Mouse (Mus musculus) left cerebral cortex, postnatal 36 days (tissue): ENCODE results near the gene Kcnj15. TPM values are rescaled to one million over a fixed set of nuclear protein-coding genes. Genes with fewer than 3 reads are reported as not detected.
A peak's percentile ranks its signal among the peaks of the same experiment; 100 is the strongest.

Experiments used
- DNase-seq, 2 experiments: peaks; one replicate each; pipeline ENCODE4 v3.0.0; 2021 to 2022; ENCODE audit warnings: low spot score in 2 of 2, mixed read lengths in 1 of 2
- intact Hi-C: fragments of 180-260 bp; cut with DNase I; formaldehyde crosslinking; loops from one replicate; pipeline ENCODE4 v1.15.1; 2025
- total RNA-seq, 2 experiments: library from RNA; stranded (reverse); gene quantifications; 2 replicates each; pipeline ENCODE4 v1.2.3; 2021

The Kcnj15 gene
- total RNA-seq, result under 1 TPM in 1 of 2 experiments, not detected in 1; 0.07 TPM

GRCm38 (mm10) chr16:95257266-95257894 is at the start of gene Kcnj15:
Gene Kcnj15 (plus strand): TSS chr16:95257558.
- intact Hi-C loops, result no loop called here
- no peak for DNase-seq

DNA sequence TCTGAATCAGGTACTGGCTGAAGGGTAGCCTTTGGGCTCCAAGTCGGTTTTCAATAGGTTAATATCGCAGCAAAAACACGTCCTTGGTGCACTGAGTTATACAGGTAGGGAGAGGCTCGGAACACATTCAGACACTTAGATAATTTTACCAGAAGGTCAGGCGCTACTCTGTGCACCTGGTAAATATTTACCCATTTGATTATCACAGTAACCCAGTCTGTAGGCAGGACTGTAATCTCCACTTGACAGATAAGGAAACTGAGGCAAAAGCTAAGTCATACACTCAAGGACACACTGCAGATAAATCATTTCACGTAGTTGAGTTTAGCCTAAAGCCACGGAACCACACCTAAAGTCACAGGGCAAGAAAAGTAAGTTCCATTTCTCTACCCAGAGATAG is 49.1 kb upstream of the Kcnj15 start:
- intact Hi-C loops, result no loop called here
- DNase-seq, result no peak

DNA sequence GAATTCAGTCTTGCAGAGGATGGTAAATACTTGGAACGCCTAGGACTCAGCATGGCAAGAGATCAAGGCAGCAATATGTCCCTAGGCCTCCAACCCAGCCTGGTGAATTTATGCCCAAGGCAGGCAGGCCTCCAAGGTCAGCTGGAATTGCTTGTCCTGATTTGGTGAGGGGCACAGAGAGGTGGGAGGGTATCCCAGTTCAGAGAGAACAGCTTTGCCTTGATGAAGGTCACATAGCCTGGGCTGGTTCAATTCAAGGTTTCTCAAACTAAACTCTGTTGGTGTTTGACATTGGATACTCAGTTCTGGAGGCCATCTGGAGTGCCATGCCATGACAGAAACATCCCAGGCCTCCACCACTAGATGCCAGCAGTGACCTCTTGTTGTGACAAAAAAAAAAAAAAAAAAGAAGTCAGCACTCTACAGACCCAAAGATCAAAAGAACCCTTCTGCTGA is 48.3 kb upstream of the Kcnj15 start:
- intact Hi-C loops, result no loop called here

GRCm38 (mm10) chr16:95214251-95215197 is 42.8 kb upstream of the Kcnj15 start:
- intact Hi-C loops, result no loop called here
- DNase-seq, result no peak

More for the DNA sequence above, 48.3 kb upstream of the Kcnj15 start:
- no peak for DNase-seq

DNA sequence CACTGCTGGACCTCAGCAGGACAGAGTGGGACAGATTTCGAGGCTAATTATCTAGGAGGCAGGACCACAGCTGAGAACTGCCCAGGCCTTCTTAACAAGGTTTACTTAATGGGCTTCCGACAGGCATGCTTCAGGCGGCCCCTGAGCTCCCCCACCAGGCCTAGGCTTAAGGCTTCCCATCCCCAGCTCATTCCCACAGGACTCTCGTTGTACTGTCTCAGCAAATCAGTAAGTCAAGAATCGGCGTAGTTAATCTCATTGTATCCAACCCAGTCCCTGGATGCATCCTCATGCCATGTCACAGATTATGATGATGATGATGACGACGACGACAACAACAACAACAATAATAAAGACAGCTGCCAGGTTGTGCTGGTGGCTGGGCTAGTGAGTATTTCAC is 41.6 kb upstream of the Kcnj15 start:
- no peak for DNase-seq
- intact Hi-C loops, result no loop called here

- intact Hi-C loops, result no loop called here
- no peak for DNase-seq
These were observed 41.0 kb upstream of the Kcnj15 start for GRCm38 (mm10) chr16:95216346-95216745.

DNA sequence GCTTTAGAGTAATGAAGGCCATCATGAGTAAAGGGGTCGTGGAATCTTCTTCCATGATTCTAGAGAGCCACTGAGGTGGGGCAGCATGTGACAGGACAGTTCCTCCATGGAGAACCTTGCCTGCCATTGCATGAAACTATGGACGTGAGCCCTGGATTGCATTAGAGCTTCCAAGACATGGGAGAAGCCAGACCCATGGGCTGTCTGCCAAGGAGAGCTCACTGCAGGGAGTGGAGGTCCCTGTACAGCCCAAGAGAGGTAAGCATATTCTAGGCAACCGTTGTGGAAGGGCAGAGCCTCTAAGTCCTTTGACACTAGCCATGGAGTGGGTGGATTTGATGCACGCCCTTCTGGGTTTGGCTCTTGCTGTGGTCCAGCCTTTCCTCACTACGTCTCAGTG is 40.5 kb upstream of the Kcnj15 start:
- DNase-seq, result no peak
- intact Hi-C loops, result no loop called here

DNA sequence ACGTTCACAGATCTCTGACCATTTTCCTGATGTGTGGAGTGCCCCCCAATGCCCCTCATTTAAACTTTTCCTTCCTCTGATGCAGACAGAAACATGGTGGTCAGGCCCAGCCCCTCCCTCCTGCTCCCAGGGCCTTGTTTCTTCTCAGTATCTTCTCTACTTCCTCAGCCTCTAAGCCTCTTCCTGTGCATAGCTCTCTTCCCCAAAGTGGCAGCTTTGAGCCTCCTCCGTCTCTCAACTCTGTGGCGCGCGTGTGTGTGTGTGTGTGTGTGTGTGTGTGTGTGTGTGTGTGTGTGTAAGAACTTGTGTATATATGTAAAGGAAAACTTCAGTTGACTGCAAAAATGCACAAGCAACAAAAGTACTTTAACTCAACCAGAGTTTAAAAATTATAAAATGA is 38.6 kb upstream of the Kcnj15 start:
- no peak for DNase-seq
- intact Hi-C loops, result no loop called here

DNA sequence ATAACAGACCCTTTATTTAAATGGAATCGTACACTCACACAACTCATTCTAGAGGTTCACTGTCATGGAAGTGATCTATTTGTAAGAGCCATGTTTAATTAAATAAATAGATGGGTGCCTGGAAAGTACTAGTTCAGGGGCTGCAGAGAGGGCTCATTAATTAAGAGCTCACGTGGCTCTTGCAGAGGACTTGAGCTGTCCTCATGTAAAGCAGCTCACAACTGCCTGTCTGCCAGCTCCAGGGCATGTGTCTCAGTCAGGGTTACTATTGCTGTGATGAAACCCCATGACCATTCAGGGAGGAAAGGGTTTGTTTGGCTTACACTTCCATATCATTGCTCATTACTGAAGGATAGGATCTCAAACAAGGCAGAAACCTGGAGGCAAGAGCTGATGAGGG is 37.9 kb upstream of the Kcnj15 start:
- intact Hi-C loops, result no loop called here
- DNase-seq, result no peak

DNA sequence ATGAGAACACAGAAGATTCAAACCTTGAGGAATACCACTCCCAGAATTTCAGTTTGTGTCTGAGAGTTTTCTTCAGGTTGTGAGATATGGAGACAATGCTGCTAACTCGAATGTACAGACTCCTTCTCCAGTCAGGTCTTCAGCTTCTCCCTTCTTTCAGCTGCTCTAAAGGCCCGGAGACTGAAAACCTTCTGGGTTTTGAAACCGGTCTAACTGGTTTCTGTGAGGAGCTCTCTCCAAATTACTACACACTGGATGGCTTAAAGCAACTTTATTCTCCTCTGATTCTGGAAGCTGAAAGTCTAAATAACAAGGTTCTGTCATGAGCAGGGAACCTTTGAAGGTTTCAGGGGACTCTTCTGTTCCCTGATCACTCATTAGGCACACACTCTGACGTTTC is 36.3 kb upstream of the Kcnj15 start:
- DNase-seq, result no peak
- intact Hi-C loops, result no loop called here

DNA sequence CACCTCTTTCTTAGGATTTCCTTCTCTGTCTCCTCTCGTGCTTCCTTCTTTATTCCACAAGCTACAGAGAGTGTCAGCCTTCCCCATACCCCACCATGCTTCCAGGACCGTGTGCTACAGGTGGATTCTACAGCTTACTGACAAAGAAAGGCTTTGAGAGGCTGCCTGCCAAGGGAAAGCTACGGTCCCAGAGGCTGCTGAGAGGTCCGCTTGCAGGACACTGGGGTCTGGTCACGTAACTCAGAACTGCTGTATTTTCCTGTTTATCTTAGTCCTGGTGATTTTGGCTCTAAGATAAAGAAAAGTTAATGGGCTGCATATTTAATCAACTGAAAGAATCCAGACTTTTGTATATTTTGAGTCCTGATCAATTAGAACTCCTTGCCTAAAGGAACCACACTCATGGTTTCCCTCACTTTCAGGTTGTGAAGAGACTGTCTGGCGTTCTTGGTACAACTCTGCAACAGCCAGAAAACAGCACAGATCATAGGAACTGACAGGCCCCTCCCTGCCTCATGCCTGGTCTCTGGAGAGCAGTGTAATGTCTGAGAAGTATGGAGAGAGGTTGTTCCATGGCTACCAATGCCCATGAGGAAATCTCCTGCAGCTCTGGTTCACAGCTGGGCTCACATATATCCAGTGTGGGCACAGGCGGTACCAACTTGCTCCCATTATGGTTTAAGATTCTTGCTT is 35.2 kb upstream of the Kcnj15 start:
- intact Hi-C loops, result no loop called here
- DNase-seq, result no peak

GRCm38 (mm10) chr16:95223435-95223834 is 33.9 kb upstream of the Kcnj15 start:
- DNase-seq, result no peak
- intact Hi-C loops, result no loop called here

DNA sequence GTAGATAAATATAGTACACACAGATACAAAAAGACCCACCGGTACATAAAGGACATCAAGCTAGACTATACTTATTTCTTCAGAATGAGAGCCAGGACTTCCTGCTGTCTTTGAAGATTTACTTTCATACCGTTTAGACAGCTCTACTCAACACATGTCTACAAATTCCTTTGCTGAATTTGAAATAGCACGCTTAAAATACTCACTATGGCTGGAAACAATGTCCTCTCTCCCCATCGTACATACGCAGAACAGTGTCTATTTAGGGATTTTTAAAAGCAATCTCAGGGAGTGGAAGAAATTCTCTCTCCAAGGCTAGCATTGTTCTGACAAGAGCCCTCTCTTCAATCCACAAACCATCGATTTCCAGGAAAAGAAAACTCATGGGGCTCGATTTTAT is 32.1 kb upstream of the Kcnj15 start:
- no peak for DNase-seq
- intact Hi-C loops, result loop anchor here (5.0 kb wide), 1 partner anchor 67 kb away; no protein-coding TSS in a partner anchor

GRCm38 (mm10) chr16:95231768-95232167 is 25.6 kb upstream of the Kcnj15 start:
- intact Hi-C loops, result no loop called here
- DNase-seq, result no peak

- DNase-seq, result no peak
- intact Hi-C loops, result no loop called here
These were observed 22.3 kb upstream of the Kcnj15 start for GRCm38 (mm10) chr16:95234891-95235548.

DNA sequence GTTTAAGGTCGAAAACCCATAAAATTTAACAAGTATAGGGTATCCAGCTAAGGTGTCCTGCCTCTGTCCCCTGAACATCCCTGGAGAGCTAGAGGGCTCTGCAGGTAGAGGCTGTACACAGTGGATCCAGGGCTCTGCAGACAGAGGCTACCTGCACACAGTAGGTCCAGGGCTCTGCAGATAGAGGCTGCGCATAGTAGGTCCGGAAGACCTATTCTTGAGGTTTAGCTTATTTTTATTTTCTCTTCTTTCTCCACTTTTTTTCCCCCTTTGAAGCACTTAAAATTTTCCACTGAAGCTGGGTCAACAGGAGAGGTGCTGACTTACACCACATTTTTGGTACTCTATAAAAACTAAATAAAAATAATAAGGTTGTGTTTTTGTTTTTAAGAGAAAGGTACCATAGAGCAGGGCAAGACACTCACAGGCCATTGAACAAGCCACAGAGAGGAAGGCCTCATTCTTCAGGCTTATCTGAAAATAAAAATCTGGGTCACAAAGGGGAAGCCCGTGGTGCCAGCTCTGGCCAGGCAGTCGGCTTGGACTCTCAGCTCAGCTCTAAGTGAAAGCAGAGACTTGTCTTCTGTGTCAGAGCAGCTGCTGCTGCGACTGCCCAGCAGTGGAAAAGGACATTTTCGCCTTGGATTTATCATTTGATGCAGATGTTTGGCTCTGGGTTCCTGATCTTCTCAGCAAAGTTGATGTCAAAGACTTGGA is 18.0 kb upstream of the Kcnj15 start:
- DNase-seq, result no peak
- intact Hi-C loops, result no loop called here

GRCm38 (mm10) chr16:95240688-95241087 is 16.7 kb upstream of the Kcnj15 start:
- DNase-seq, result no peak
- intact Hi-C loops, result no loop called here

DNA sequence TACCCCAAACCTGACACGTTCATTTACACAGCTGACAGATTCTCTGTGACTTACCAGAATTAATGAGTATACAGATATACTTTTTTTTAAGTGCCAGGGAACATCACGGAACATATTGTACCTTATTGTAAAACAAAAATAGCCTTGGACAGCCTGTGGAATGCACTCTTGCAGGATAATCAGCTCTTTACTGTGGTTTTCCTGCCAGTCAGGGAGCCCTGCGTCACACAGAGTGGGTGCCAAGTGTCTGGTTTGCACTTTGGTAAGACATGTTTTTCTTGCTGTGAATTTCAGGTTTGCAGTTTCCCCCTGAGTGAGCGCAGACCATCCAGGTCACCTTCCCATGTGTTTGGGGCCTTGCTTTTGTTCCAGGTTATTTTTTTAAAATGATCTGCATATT is 15.8 kb upstream of the Kcnj15 start:
- DNase-seq, result peak; percentile 14 to 19
- intact Hi-C loops, result no loop called here

DNA sequence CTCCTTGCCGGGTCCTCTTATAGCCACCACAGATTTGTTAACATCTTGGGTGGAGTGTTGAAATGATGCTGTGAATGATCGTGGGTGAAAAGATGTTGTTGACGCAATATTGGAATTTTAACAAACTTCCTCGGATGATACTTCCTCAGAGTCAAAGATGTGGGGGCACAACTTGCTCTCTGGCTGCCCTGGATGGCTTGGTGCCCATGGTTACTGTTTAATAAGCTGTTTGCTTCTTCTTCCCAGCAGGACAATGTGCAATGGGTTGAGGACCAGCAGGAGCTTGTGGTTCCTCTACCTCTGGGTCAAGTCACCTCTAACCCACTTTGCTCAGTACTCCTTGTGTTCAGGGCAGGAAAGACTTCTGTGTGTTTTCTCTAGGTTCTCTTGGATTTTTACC is 15.2 kb upstream of the Kcnj15 start:
- DNase-seq, result no peak
- intact Hi-C loops, result no loop called here
